16 mouse cellular contexts compared by ENCODE assay signal in genomic region chr14:75279716-75280115, GRCm38 (mm10). TPM values are rescaled to one million over a fixed set of nuclear protein-coding genes. Genes with fewer than 3 reads are reported as not detected.
"Had no signal": no experiment of that assay in that cellular context is flagged by ENCODE, and none has a peak within 500 bp of the region (broad histone marks: within the 10 kb centered on the region; RNA-seq: fewer than 3 reads in every experiment).

No protein-coding gene starts in this region.

- H3K27me3 ChIP-seq: neural tube, embryonic 13.5 days had no signal

- DNase-seq: kidney, adult 11 months; left cerebral cortex, postnatal 4 days; lung, adult 18-20 months; retina, postnatal 1 day; thymus, postnatal 36 days had no signal

- H3K27ac ChIP-seq: limb, embryonic 13.5 days; liver, embryonic 14.5 days; midbrain, embryonic 12.5 days; neural tube, embryonic 13.5 days had no signal

- H3K4me2 ChIP-seq: limb, embryonic 13.5 days; midbrain, embryonic 12.5 days; neural tube, embryonic 13.5 days had no signal

- H3K4me3 ChIP-seq: limb, embryonic 13.5 days; midbrain, embryonic 12.5 days; neural tube, embryonic 13.5 days had no signal

- H3K9me3 ChIP-seq: limb, embryonic 13.5 days; midbrain, embryonic 12.5 days; neural tube, embryonic 13.5 days had no signal

- ATAC-seq: midbrain, embryonic 16.5 days had no signal

- H3K9ac ChIP-seq: limb, embryonic 13.5 days; liver, embryonic 14.5 days; midbrain, embryonic 12.5 days; neural tube, embryonic 13.5 days had no signal

- H3K36me3 ChIP-seq: limb, embryonic 13.5 days; midbrain, embryonic 12.5 days; neural tube, embryonic 13.5 days had no signal

RNA-seq across cellular contexts. Expression of gene Cpb2, which starts 37.6 kb away (rescaled TPM):
- total RNA-seq: layer of hippocampus, adult 8-10 months; layer of hippocampus, postnatal 14 days; left cerebral cortex, adult 8-10 months; left cerebral cortex, postnatal 4 days; megakaryocyte-erythroid progenitor cell, adult 5-6 weeks had no signal
- polyA plus RNA-seq: large intestine, adult 2 months; limb, embryonic 13.5 days; midbrain, embryonic 12.5 days; midbrain, embryonic 16.5 days; neural tube, embryonic 13.5 days; small intestine, adult 2 months had no signal
